In genomic region chr2:92055831-92056236, GRCm38 (mm10) we compare ENCODE assay signal across 8 mouse cellular contexts. TPM values are rescaled to one million over a fixed set of nuclear protein-coding genes. Genes with fewer than 3 reads are reported as not detected.
DNase-seq lines count a peak whose midpoint lies in the region; ATAC-seq and TF ChIP-seq lines count a peak whose summit lies in the region.

No protein-coding gene starts in this region.

- peak overlapping the region; percentile 67 for H3K4me2 ChIP-seq in embryonic facial prominence, embryonic 13.5 days
- H3K4me2 ChIP-seq in heart, embryonic 14.5 days (ENCODE audit: low read length), result peak overlapping the region; percentile 84
- H3K4me2 ChIP-seq in liver, embryonic 14.5 days (ENCODE audit: low read depth), result peak overlapping the region; percentile 64
- H3K4me2 ChIP-seq in stomach, embryonic 15.5 days, result peak overlapping the region; percentile 77

- H3K9me3 ChIP-seq in embryonic facial prominence, embryonic 13.5 days, result no peaks in the 10 kb centered on the region
- H3K9me3 ChIP-seq in heart, embryonic 14.5 days (ENCODE audit: control insufficient read depth, low read length), result no peaks in the 10 kb centered on the region
- no peaks in the 10 kb centered on the region for H3K9me3 ChIP-seq in liver, embryonic 14.5 days (ENCODE audit: control insufficient read depth, low read length)
- no peaks in the 10 kb centered on the region for H3K9me3 ChIP-seq in stomach, embryonic 15.5 days

- H3K36me3 ChIP-seq in embryonic facial prominence, embryonic 13.5 days, result no peaks in the 10 kb centered on the region
- H3K36me3 ChIP-seq in heart, embryonic 14.5 days (ENCODE audit: control insufficient read depth, insufficient read depth, low read length), result no peaks in the 10 kb centered on the region
- no peaks in the 10 kb centered on the region for H3K36me3 ChIP-seq in liver, embryonic 14.5 days (replicated peaks; ENCODE audit: control insufficient read depth, insufficient read depth, low read depth)
- no peaks in the 10 kb centered on the region for H3K36me3 ChIP-seq in stomach, embryonic 15.5 days

- 1% methylated on average over 14 of the region's 14 CpGs for WGBS in embryonic facial prominence, embryonic 13.5 days
- 1% methylated on average over 14 of the region's 14 CpGs for WGBS in heart, embryonic 14.5 days
- 1% methylated on average over 14 of the region's 14 CpGs for WGBS in liver, embryonic 14.5 days (ENCODE audit: insufficient replicate concordance)
- 4% methylated on average over 14 of the region's 14 CpGs for WGBS in stomach, embryonic 15.5 days

- TF ChIP-seq CTCF in liver, embryonic 14.5 days (IDR thresholded peaks at IDR 0.05; ENCODE audit: low read depth), result peak; percentile 64

- ATAC-seq in embryonic facial prominence, embryonic 13.5 days (ENCODE audit: insufficient number of reproducible peaks, insufficient read depth, low FRiP score, low TSS enrichment, low read depth), result 0 out of 2 replicates have a peak, but pooled peaks have one; percentile 44
- peak; percentile 46; the same call in 1 of the 2 replicates for ATAC-seq in heart, embryonic 14.5 days (ENCODE audit: insufficient number of reproducible peaks, insufficient read depth, low FRiP score, low read depth)
- peak; percentile 60; the same call in 1 of the 2 replicates for ATAC-seq in liver, embryonic 14.5 days (ENCODE audit: insufficient read depth)
- no peak for ATAC-seq in stomach, embryonic 15.5 days (ENCODE audit: insufficient read depth, low FRiP score, low read depth)

- H3K27ac ChIP-seq in embryonic facial prominence, embryonic 13.5 days, result peak overlapping the region; percentile 98
- peak overlapping the region; percentile 43 to 48; a peak in 3 of 4 replicates for H3K27ac ChIP-seq in heart, embryonic 14.5 days (replicated peaks in 1 of 2; ENCODE audit: control insufficient read depth in 1 of 2, insufficient read depth in 1 of 2, low read depth in 2 of 2, low read length in 2 of 2)
- H3K27ac ChIP-seq in liver, embryonic 14.5 days, result no peak overlapping the region
- H3K27ac ChIP-seq in stomach, embryonic 15.5 days, result peak overlapping the region; percentile 92

- DNase-seq in urinary bladder, adult 2 months (ENCODE audit: low spot score), result peak; percentile 52
- no peak for DNase-seq in urinary bladder, postnatal 10 days (ENCODE audit: low spot score)
- DNase-seq in kidney, postnatal 10 days, result peak; percentile 76
- peak in 2 of 3 experiments; percentile 24 to 35 for DNase-seq in liver, embryonic 14.5 days (ENCODE audit: low read depth in 3 of 3, low spot score in 3 of 3)
- DNase-seq in naive thymus-derived CD4-positive, alpha-beta T cell, adult 2 months (ENCODE audit: low read depth), result peak; percentile 75

- peak overlapping the region; percentile 67 for H3K9ac ChIP-seq in embryonic facial prominence, embryonic 13.5 days
- peak overlapping the region; percentile 66 for H3K9ac ChIP-seq in heart, embryonic 14.5 days (ENCODE audit: low read length)
- H3K9ac ChIP-seq in liver, embryonic 14.5 days (replicated peaks), result peak overlapping the region; percentile 15; the same call in 1 of the 2 replicates
- 0 out of 2 replicates have a peak overlapping the region, but pooled peaks have one; percentile 16 for H3K9ac ChIP-seq in stomach, embryonic 15.5 days

- peaks cover 26% of the 10 kb centered on the region for H3K27me3 ChIP-seq in embryonic facial prominence, embryonic 13.5 days
- H3K27me3 ChIP-seq in heart, embryonic 14.5 days (ENCODE audit: control insufficient read depth, insufficient read depth, low read length), result peaks cover 33% of the 10 kb centered on the region
- H3K27me3 ChIP-seq in liver, embryonic 14.5 days (ENCODE audit: control insufficient read depth, insufficient read depth, low read length), result peaks cover 37% of the 10 kb centered on the region
- H3K27me3 ChIP-seq in stomach, embryonic 15.5 days (replicated peaks), result peaks cover 17% of the 10 kb centered on the region

- H3K4me1 ChIP-seq in embryonic facial prominence, embryonic 13.5 days, result peaks cover 52% of the 10 kb centered on the region
- peaks cover 11 to 21% of the 10 kb centered on the region in 2 experiments for H3K4me1 ChIP-seq in heart, embryonic 14.5 days (ENCODE audit: control insufficient read depth in 2 of 2, insufficient read depth in 2 of 2, low read length in 2 of 2)
- H3K4me1 ChIP-seq in liver, embryonic 14.5 days (replicated peaks; ENCODE audit: control insufficient read depth in 2 of 2, insufficient read depth in 2 of 2, low read length in 1 of 2), result peaks cover 4 to 13% of the 10 kb centered on the region in 2 experiments
- peaks cover 30% of the 10 kb centered on the region for H3K4me1 ChIP-seq in stomach, embryonic 15.5 days

- H3K4me3 ChIP-seq in embryonic facial prominence, embryonic 13.5 days, result peak overlapping the region; percentile 40
- peak overlapping the region; percentile 40 to 50 for H3K4me3 ChIP-seq in heart, embryonic 14.5 days (ENCODE audit: control insufficient read depth in 1 of 2, insufficient read depth in 1 of 2, low read depth in 1 of 2, low read length in 2 of 2)
- H3K4me3 ChIP-seq in liver, embryonic 14.5 days (ENCODE audit: insufficient read depth in 1 of 2, low read depth in 2 of 2, low read length in 2 of 2), result peak overlapping the region; percentile 29 to 51
- peak overlapping the region; percentile 32 for H3K4me3 ChIP-seq in stomach, embryonic 15.5 days (replicated peaks)

- no peak for TF ChIP-seq EP300 in liver, embryonic 14.5 days (IDR thresholded peaks at IDR 0.05; ENCODE audit: low read depth)

RNA-seq across cellular contexts. Expression of gene Creb3l1, which starts 31.5 kb away (rescaled TPM):
- 4.9 and 15.4 TPM in 2 replicates for polyA plus RNA-seq in urinary bladder, adult 2 months (2012; rRNA removed)
- 11.6 and 13.4 TPM in 2 replicates for polyA plus RNA-seq in embryonic facial prominence, embryonic 13.5 days (2015; fragmentation: Nextera tagmentation; extraction: Ambion mirVana)
- polyA plus RNA-seq in heart, embryonic 14.5 days (2014; fragmentation: Nextera tagmentation; extraction: Ambion mirVana), result 8.8 and 10.2 TPM in 2 replicates
- polyA plus RNA-seq in liver, embryonic 14.5 days (2012; rRNA removed), result 0.61 and 0.66 TPM in 2 replicates
- 0.84 and 1.3 TPM in 2 replicates for polyA plus RNA-seq in liver, embryonic 14.5 days (2014; fragmentation: Nextera tagmentation; extraction: Ambion mirVana)
- polyA plus RNA-seq in stomach, embryonic 15.5 days (2015; fragmentation: Nextera tagmentation; extraction: Ambion mirVana), result 20.4 and 20.6 TPM in 2 replicates

RNA-seq across cellular contexts. Expression of gene Phf21a, which starts 37.1 kb away (rescaled TPM):
- polyA plus RNA-seq in urinary bladder, adult 2 months (2012; rRNA removed), result 27.1 and 49.9 TPM in 2 replicates
- 46.5 and 49.6 TPM in 2 replicates for polyA plus RNA-seq in embryonic facial prominence, embryonic 13.5 days (2015; fragmentation: Nextera tagmentation; extraction: Ambion mirVana)
- polyA plus RNA-seq in heart, embryonic 14.5 days (2014; fragmentation: Nextera tagmentation; extraction: Ambion mirVana), result 17.7 and 20.2 TPM in 2 replicates
- polyA plus RNA-seq in liver, embryonic 14.5 days (2012; rRNA removed), result 3.0 and 4.7 TPM in 2 replicates
- polyA plus RNA-seq in liver, embryonic 14.5 days (2014; fragmentation: Nextera tagmentation; extraction: Ambion mirVana), result 1.6 and 1.8 TPM in 2 replicates
- polyA plus RNA-seq in stomach, embryonic 15.5 days (2015; fragmentation: Nextera tagmentation; extraction: Ambion mirVana), result 18.8 and 28.2 TPM in 2 replicates

Comparison
In these comparisons a context has a peak if more than half of its experiments do, and no peak if none do; other contexts are left out.
1. H3K9ac ChIP-seq: peak in every context shown above with its lines; median percentile 67 in embryonic facial prominence, embryonic 13.5 days; 66 in heart, embryonic 14.5 days; 16 in stomach, embryonic 15.5 days; 15 in liver, embryonic 14.5 days.